Mouse (Mus musculus): ENCODE measurements at regions not wholly inside any gene's neighbourhood (a gene's known extent, or its start where the extent isn't known, plus 50 kb on each side); places are given as distances from the start of the nearest gene placed in this dataset.

DNA sequence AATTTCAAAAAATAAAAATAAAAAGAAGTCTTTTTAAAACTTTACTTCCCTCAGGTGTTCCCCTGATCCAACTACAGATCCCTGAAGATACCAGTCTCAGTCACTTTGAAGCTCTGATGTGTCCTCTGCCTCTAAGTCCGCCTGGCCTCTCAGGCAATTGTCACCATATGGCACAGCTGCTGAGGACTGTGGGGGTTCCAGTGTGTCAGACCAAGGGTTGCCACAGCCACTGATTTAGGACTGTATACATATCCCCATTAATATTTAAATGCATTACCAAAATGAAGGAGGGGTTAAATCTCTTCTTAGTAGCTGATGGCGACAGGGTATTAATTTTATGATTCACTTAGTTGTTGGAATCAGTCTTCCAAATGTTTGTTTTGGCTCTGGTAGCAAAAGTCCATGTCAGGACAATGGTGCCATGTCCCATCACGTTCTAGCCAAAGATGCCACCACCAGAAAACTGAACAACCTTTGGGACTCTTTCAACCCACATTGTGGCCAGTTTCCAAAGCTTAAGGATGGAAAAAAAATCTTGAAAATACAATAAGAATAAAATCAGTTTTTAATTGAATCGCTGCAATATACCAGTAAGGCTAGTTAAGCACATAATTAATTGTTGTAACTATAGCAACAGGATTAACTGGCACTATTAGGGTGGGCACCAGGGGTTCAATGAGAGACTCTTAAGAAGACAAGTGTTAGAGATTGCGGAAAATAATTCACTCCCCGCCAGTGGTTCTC lies 62.5 kb downstream of the Arrdc4 start:
- TF ChIP-seq CTCF (IDR thresholded peaks at IDR 0.05; ENCODE audit: extremely low read depth, insufficient read depth, insufficient read length, insufficient replicate concordance) (no peak), POLR2A (IDR thresholded peaks at IDR 0.05; ENCODE audit: low read depth, low read length) (no peak)
